Comparison of ENCODE assay signal across 8 mouse cellular contexts in genomic region chr14:13950401-13950800, GRCm38 (mm10). TPM values are rescaled to one million over a fixed set of nuclear protein-coding genes. Genes with fewer than 3 reads are reported as not detected.
DNase-seq lines count a peak whose midpoint lies in the region; ATAC-seq and TF ChIP-seq lines count a peak whose summit lies in the region.

No protein-coding gene starts in this region.

- ATAC-seq in embryonic facial prominence, embryonic 11.5 days (replicated peaks; ENCODE audit: insufficient number of reproducible peaks, low FRiP score, low TSS enrichment, low read depth), result no peak
- no peak for ATAC-seq in liver, embryonic 14.5 days (ENCODE audit: insufficient read depth)

- no peaks in the 10 kb centered on the region for H3K27me3 ChIP-seq in embryonic facial prominence, embryonic 11.5 days (ENCODE audit: control insufficient read depth, insufficient read depth, low read length)
- no peaks in the 10 kb centered on the region for H3K27me3 ChIP-seq in liver, embryonic 14.5 days (ENCODE audit: control insufficient read depth, insufficient read depth, low read length)
- no peaks in the 10 kb centered on the region for H3K27me3 ChIP-seq in small intestine, adult 2 months (ENCODE audit: control insufficient read depth, insufficient read depth, low read length)

- TF ChIP-seq CTCF in liver, embryonic 14.5 days (IDR thresholded peaks at IDR 0.05; ENCODE audit: low read depth), result peak; percentile 70
- TF ChIP-seq CTCF in small intestine, adult 2 months (IDR thresholded peaks at IDR 0.05; ENCODE audit: extremely low read depth, insufficient read length, insufficient replicate concordance, low read depth, low read length), result peak; percentile 72; the same call in 1 of the 2 replicates

- TF ChIP-seq EP300 in liver, embryonic 14.5 days (IDR thresholded peaks at IDR 0.05; ENCODE audit: low read depth), result no peak

- no peak overlapping the region for H3K4me3 ChIP-seq in embryonic facial prominence, embryonic 11.5 days (ENCODE audit: low read depth, low read length)
- no peak overlapping the region for H3K4me3 ChIP-seq in liver, embryonic 14.5 days (ENCODE audit: insufficient read depth in 1 of 2, low read depth in 2 of 2, low read length in 2 of 2)
- H3K4me3 ChIP-seq in small intestine, adult 2 months (ENCODE audit: low read depth, low read length), result no peak overlapping the region

- peak; percentile 52 for DNase-seq in embryo, embryonic 10 days (ENCODE audit: low spot score)
- DNase-seq in embryo, embryonic 9.5 days (ENCODE audit: extremely low spot score), result no peak
- DNase-seq in ovary, postnatal 36 days (ENCODE audit: low spot score), result peak; percentile 7
- DNase-seq in ovary, adult 18-20 months (ENCODE audit: low spot score), result no peak
- DNase-seq in embryonic facial prominence, embryonic 11.5 days (ENCODE audit: low spot score), result peak; percentile 54
- DNase-seq in liver, embryonic 14.5 days (ENCODE audit: low read depth in 3 of 3, low spot score in 3 of 3), result no peak
- no peak for DNase-seq in left cerebral cortex, adult 11 months (ENCODE audit: low spot score)

- no peak overlapping the region for H3K9ac ChIP-seq in embryonic facial prominence, embryonic 11.5 days (replicated peaks; ENCODE audit: low read length)
- no peak overlapping the region for H3K9ac ChIP-seq in liver, embryonic 14.5 days (replicated peaks)

- H3K9me3 ChIP-seq in embryonic facial prominence, embryonic 11.5 days (replicated peaks; ENCODE audit: control insufficient read depth, low read length), result no peaks in the 10 kb centered on the region
- no peaks in the 10 kb centered on the region for H3K9me3 ChIP-seq in liver, embryonic 14.5 days (ENCODE audit: control insufficient read depth, low read length)

- no peak overlapping the region for H3K27ac ChIP-seq in embryonic facial prominence, embryonic 11.5 days (replicated peaks; ENCODE audit: low read depth, low read length)
- H3K27ac ChIP-seq in liver, embryonic 14.5 days, result no peak overlapping the region
- H3K27ac ChIP-seq in small intestine, adult 2 months (ENCODE audit: insufficient read depth, low read depth, low read length), result no peak overlapping the region

- no peaks in the 10 kb centered on the region for H3K4me1 ChIP-seq in embryonic facial prominence, embryonic 11.5 days (ENCODE audit: control insufficient read depth, insufficient read depth, low read length)
- no peaks in the 10 kb centered on the region for H3K4me1 ChIP-seq in liver, embryonic 14.5 days (replicated peaks; ENCODE audit: control insufficient read depth in 2 of 2, insufficient read depth in 2 of 2, low read length in 1 of 2)
- no peaks in the 10 kb centered on the region for H3K4me1 ChIP-seq in small intestine, adult 2 months (ENCODE audit: control insufficient read depth, insufficient read depth, insufficient read length, low read length)

- H3K4me2 ChIP-seq in embryonic facial prominence, embryonic 11.5 days (ENCODE audit: low read depth, low read length), result no peak overlapping the region
- H3K4me2 ChIP-seq in liver, embryonic 14.5 days (ENCODE audit: low read depth), result no peak overlapping the region

- no peak for TF ChIP-seq POLR2A in small intestine, adult 2 months (IDR thresholded peaks at IDR 0.05; ENCODE audit: low read depth, low read length)

- H3K36me3 ChIP-seq in embryonic facial prominence, embryonic 11.5 days (replicated peaks; ENCODE audit: control insufficient read depth, insufficient read depth, low read depth, low read length), result peaks cover 5% of the 10 kb centered on the region
- peaks cover 29% of the 10 kb centered on the region for H3K36me3 ChIP-seq in liver, embryonic 14.5 days (replicated peaks; ENCODE audit: control insufficient read depth, insufficient read depth, low read depth)
- peaks cover 44% of the 10 kb centered on the region for H3K36me3 ChIP-seq in small intestine, adult 2 months (ENCODE audit: control insufficient read depth, insufficient read depth, low read length)

RNA-seq across cellular contexts. Expression of gene Atxn7, which starts 10.8 kb away (rescaled TPM):
- 3.4 and 3.7 TPM in 2 replicates for polyA plus RNA-seq in embryonic facial prominence, embryonic 11.5 days (2014; fragmentation: Nextera tagmentation; extraction: Ambion mirVana)
- 3.0 and 3.2 TPM in 2 replicates for polyA plus RNA-seq in liver, embryonic 14.5 days (2012; rRNA removed)
- 1.1 and 1.5 TPM in 2 replicates for polyA plus RNA-seq in liver, embryonic 14.5 days (2014; fragmentation: Nextera tagmentation; extraction: Ambion mirVana)
- polyA plus RNA-seq in small intestine, adult 2 months (2012; rRNA removed), result 11.9 and 30.8 TPM in 2 replicates

RNA-seq across cellular contexts. Expression of gene Thoc7, which starts 11.3 kb away (rescaled TPM):
- polyA plus RNA-seq in embryonic facial prominence, embryonic 11.5 days (2014; fragmentation: Nextera tagmentation; extraction: Ambion mirVana), result 251 and 287 TPM in 2 replicates
- polyA plus RNA-seq in liver, embryonic 14.5 days (2012; rRNA removed), result 23.3 and 45.1 TPM in 2 replicates
- 93.6 and 98.9 TPM in 2 replicates for polyA plus RNA-seq in liver, embryonic 14.5 days (2014; fragmentation: Nextera tagmentation; extraction: Ambion mirVana)
- 3.6 and 13.5 TPM in 2 replicates for polyA plus RNA-seq in small intestine, adult 2 months (2012; rRNA removed)

RNA-seq across cellular contexts. Expression of gene Gm281, which starts 36.1 kb away (rescaled TPM):
- polyA plus RNA-seq in embryonic facial prominence, embryonic 11.5 days (2014; fragmentation: Nextera tagmentation; extraction: Ambion mirVana), result 0.11 TPM in 1 of 2 replicates, not detected in the other
- not detected in 2 replicates for polyA plus RNA-seq in liver, embryonic 14.5 days (2012; rRNA removed)
- not detected in 2 replicates for polyA plus RNA-seq in liver, embryonic 14.5 days (2014; fragmentation: Nextera tagmentation; extraction: Ambion mirVana)
- not detected in 2 replicates for polyA plus RNA-seq in small intestine, adult 2 months (2012; rRNA removed)

Comparison
In these comparisons a context has a peak if more than half of its experiments do, and no peak if none do; other contexts are left out.
1. DNase-seq: peak in embryo, embryonic 10 days (single experiment), ovary, postnatal 36 days (single experiment) and embryonic facial prominence, embryonic 11.5 days (single experiment); none in embryo, embryonic 9.5 days (single experiment), ovary, adult 18-20 months (single experiment), liver, embryonic 14.5 days (0 of 3) and left cerebral cortex, adult 11 months (single experiment).